Mouse (Mus musculus): ENCODE measurements around the gene Tbc1d5.

DNA sequence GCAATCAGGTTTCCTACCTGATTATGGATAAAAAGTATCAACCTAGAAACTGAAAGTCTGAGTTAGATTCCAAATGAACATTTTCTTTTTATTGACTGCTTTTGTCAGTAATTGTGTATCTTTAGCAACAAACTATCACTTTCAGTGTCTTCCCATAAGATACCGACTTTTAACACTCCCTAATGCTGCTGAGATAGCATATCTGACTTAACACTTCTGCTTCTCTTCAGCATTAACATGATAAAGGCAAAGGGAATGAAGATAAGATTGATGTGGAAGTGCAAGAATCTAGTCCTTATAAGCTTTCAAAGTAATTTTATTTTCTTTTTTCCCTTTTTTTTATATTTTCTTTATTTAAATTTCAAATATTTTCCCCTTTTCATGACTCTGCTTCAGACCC lies 138.3 kb downstream of the Tbc1d5 start:
- TF ChIP-seq FLI1 (IDR thresholded peaks at IDR 0.05; ENCODE audit: low read length) (no peak), GATA1 (IDR thresholded peaks at IDR 0.05; ENCODE audit: borderline replicate concordance, low read length) (no peak)

Data from megakaryocyte, embryonic 14.5 days (primary cell).